In the genomic region with DNA sequence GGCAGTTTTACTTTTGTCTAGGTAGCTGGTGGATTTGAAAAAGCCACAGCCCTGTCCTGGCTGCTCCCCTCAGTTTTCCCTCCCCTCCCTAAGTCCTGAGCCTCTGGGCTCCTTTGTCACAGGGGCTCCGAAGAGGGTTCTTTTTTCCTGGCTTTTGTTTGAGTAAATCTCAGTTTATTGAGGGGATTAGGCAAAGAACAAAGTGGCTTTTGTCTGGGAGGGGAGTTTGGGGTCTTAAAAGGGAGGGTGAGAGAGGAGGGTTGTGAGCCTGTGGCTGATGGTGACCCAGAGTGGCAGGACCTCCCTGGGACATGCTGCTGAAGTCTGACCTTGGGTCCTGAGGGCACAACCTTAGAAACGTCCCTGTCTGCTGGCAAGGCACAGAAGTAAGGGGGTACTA, we compare ENCODE assay signal across 14 mouse cellular contexts.
DNase-seq lines count a peak whose midpoint lies in the region; ATAC-seq lines count a peak whose summit lies in the region.
"Had no signal": no experiment of that assay in that cellular context is flagged by ENCODE, and none has a peak within 500 bp of the region (broad histone marks: within the 10 kb centered on the region; RNA-seq: fewer than 3 reads in every experiment).

No protein-coding gene starts in this region.

- no peak overlapping the region for H3K4me2 ChIP-seq in hindbrain, embryonic 16.5 days (ENCODE audit: low read length)
- H3K4me2 ChIP-seq in forebrain, embryonic 13.5 days, result no peak overlapping the region
- H3K4me2 ChIP-seq: hindbrain, embryonic 15.5 days; liver, embryonic 13.5 days had no signal

- no peaks in the 10 kb centered on the region for H3K27me3 ChIP-seq in hindbrain, embryonic 10.5 days (ENCODE audit: insufficient read depth, poor library complexity, severe bottlenecking)
- no peaks in the 10 kb centered on the region for H3K27me3 ChIP-seq in hindbrain, embryonic 16.5 days (replicated peaks; ENCODE audit: control insufficient read depth, insufficient read depth, low read length)
- no peaks in the 10 kb centered on the region for H3K27me3 ChIP-seq in forebrain, embryonic 13.5 days
- H3K27me3 ChIP-seq: hindbrain, embryonic 15.5 days; liver, embryonic 13.5 days; megakaryocyte, embryonic 14.5 days had no signal

- DNase-seq in hindbrain, embryonic 10.5 days (ENCODE audit: low spot score), result peak; percentile 21
- DNase-seq in embryo, embryonic 10.5 days (ENCODE audit: low spot score), result peak; percentile 75
- DNase-seq in retina, embryonic 14.5 days (ENCODE audit: low spot score), result peak; percentile 58
- no peak for DNase-seq in gastrocnemius, adult 18-20 months (ENCODE audit: low spot score)
- DNase-seq in right cerebral cortex, postnatal 36 days (ENCODE audit: low spot score in 2 of 2), result no peak
- DNase-seq: cerebellum, adult 11-12 months; kidney, adult 8-10 months; kidney, postnatal 4 days; liver, embryonic 13.5 days had no signal

- H3K9ac ChIP-seq in hindbrain, embryonic 16.5 days (ENCODE audit: low read depth, low read length), result no peak overlapping the region
- no peak overlapping the region for H3K9ac ChIP-seq in forebrain, embryonic 13.5 days
- H3K9ac ChIP-seq: hindbrain, embryonic 15.5 days; liver, embryonic 13.5 days had no signal

- H3K4me3 ChIP-seq in hindbrain, embryonic 10.5 days, result no peak overlapping the region
- no peak overlapping the region for H3K4me3 ChIP-seq in hindbrain, embryonic 16.5 days (ENCODE audit: low read length)
- H3K4me3 ChIP-seq in forebrain, embryonic 13.5 days, result no peak overlapping the region
- H3K4me3 ChIP-seq: hindbrain, embryonic 15.5 days; liver, embryonic 13.5 days; megakaryocyte, embryonic 14.5 days had no signal

- WGBS in hindbrain, embryonic 10.5 days, result 0% methylated on average over 2 of the region's 2 CpGs
- WGBS in hindbrain, embryonic 16.5 days, result 8% methylated on average over 2 of the region's 2 CpGs
- 0% methylated on average over 2 of the region's 2 CpGs for WGBS in forebrain, embryonic 13.5 days

- peaks cover 13% of the 10 kb centered on the region for H3K4me1 ChIP-seq in hindbrain, embryonic 10.5 days (replicated peaks)
- H3K4me1 ChIP-seq in hindbrain, embryonic 16.5 days (ENCODE audit: control insufficient read depth, insufficient read depth, low read depth, low read length), result no peaks in the 10 kb centered on the region; the same call in 1 of the 2 replicates
- H3K4me1 ChIP-seq in forebrain, embryonic 13.5 days, result peaks cover 8% of the 10 kb centered on the region
- H3K4me1 ChIP-seq: hindbrain, embryonic 15.5 days; liver, embryonic 13.5 days had no signal

- H3K9me3 ChIP-seq in hindbrain, embryonic 10.5 days, result no peaks in the 10 kb centered on the region
- H3K9me3 ChIP-seq in hindbrain, embryonic 16.5 days (ENCODE audit: control insufficient read depth, low read length), result no peaks in the 10 kb centered on the region
- no peaks in the 10 kb centered on the region for H3K9me3 ChIP-seq in forebrain, embryonic 13.5 days (replicated peaks)
- H3K9me3 ChIP-seq: hindbrain, embryonic 15.5 days; liver, embryonic 13.5 days had no signal

- H3K36me3 ChIP-seq in hindbrain, embryonic 10.5 days, result no peaks in the 10 kb centered on the region
- H3K36me3 ChIP-seq in hindbrain, embryonic 16.5 days (ENCODE audit: control insufficient read depth, insufficient read depth, low read length), result no peaks in the 10 kb centered on the region
- no peaks in the 10 kb centered on the region for H3K36me3 ChIP-seq in forebrain, embryonic 13.5 days (ENCODE audit: poor library complexity, severe bottlenecking)
- H3K36me3 ChIP-seq: hindbrain, embryonic 15.5 days; liver, embryonic 13.5 days had no signal

- H3K27ac ChIP-seq in hindbrain, embryonic 10.5 days, result peak overlapping the region; percentile 36
- no peak overlapping the region for H3K27ac ChIP-seq in hindbrain, embryonic 16.5 days (ENCODE audit: low read depth, low read length)
- no peak overlapping the region for H3K27ac ChIP-seq in forebrain, embryonic 13.5 days
- H3K27ac ChIP-seq: hindbrain, embryonic 15.5 days; liver, embryonic 13.5 days had no signal

- no peak for ATAC-seq in hindbrain, embryonic 16.5 days
- peak; percentile 38; the same call in 1 of the 2 replicates for ATAC-seq in forebrain, embryonic 13.5 days
- ATAC-seq: Patski had no signal

Comparison
In these comparisons a context has a peak if more than half of its experiments do, and no peak if none do; other contexts are left out.
1. DNase-seq: peak in hindbrain, embryonic 10.5 days (single experiment), embryo, embryonic 10.5 days (single experiment) and retina, embryonic 14.5 days (single experiment); none in gastrocnemius, adult 18-20 months (single experiment) and right cerebral cortex, postnatal 36 days (0 of 2).